ENCODE assay signal across 22 mouse cellular contexts in the genomic region with DNA sequence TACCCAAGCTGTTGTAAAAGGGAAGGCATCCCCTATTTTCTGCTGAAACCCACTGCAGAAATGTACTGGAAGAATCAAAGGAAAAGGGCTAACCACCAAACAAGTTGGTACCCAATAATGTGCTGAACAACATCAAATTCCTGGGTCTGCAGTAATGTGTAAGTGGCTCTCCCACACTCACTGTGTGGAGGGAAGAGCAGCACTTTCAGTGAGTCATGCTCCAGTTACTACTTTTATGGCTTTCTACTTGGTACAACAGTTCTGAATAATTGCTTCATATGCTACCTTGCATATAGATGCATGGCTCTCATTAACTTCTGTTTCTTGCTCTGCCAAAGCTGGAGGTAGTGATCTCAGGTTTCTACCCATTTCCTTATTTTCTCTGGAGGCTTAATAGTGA.
"Had no signal": no experiment of that assay in that cellular context is flagged by ENCODE, and none has a peak within 500 bp of the region (broad histone marks: within the 10 kb centered on the region; RNA-seq: fewer than 3 reads in every experiment).

No protein-coding gene starts in this region.

- DNase-seq: liver, embryonic 13.5 days; liver, postnatal 0 days; lung, adult 2 months; lung, postnatal 14 days; lung, postnatal 36 days; retina, postnatal 1 day; right cerebral cortex, postnatal 14 days; spleen, adult 18-20 months; thymus, adult 2 months; thymus, postnatal 25 days; thymus, postnatal 4 days had no signal

- H3K9ac ChIP-seq: liver, embryonic 13.5 days; liver, embryonic 15.5 days; liver, postnatal 0 days; lung, embryonic 15.5 days; midbrain, embryonic 13.5 days; neural tube, embryonic 13.5 days; neural tube, embryonic 15.5 days had no signal

- H3K27me3 ChIP-seq: liver, embryonic 13.5 days; liver, embryonic 15.5 days; lung, embryonic 15.5 days; megakaryocyte, embryonic 14.5 days; midbrain, embryonic 13.5 days; neural tube, embryonic 13.5 days; neural tube, embryonic 15.5 days had no signal

- H3K9me3 ChIP-seq: liver, embryonic 13.5 days; liver, embryonic 15.5 days; lung, embryonic 15.5 days; midbrain, embryonic 13.5 days; neural tube, embryonic 13.5 days; neural tube, embryonic 15.5 days had no signal

- ATAC-seq: liver, postnatal 0 days; lung, postnatal 0 days; midbrain, embryonic 13.5 days; midbrain, embryonic 16.5 days had no signal

- H3K4me1 ChIP-seq: liver, embryonic 13.5 days; liver, embryonic 15.5 days; lung, embryonic 15.5 days; megakaryocyte, embryonic 14.5 days; midbrain, embryonic 13.5 days; neural tube, embryonic 13.5 days; neural tube, embryonic 15.5 days had no signal

- H3K4me2 ChIP-seq: liver, embryonic 13.5 days; liver, embryonic 15.5 days; lung, embryonic 15.5 days; midbrain, embryonic 11.5 days; midbrain, embryonic 13.5 days; neural tube, embryonic 13.5 days; neural tube, embryonic 15.5 days had no signal

- H3K4me3 ChIP-seq: liver, embryonic 13.5 days; liver, embryonic 15.5 days; lung, embryonic 15.5 days; megakaryocyte, embryonic 14.5 days; midbrain, embryonic 13.5 days; myocyte; neural tube, embryonic 13.5 days; neural tube, embryonic 15.5 days had no signal

- H3K27ac ChIP-seq: liver, embryonic 13.5 days; liver, embryonic 15.5 days; lung, embryonic 15.5 days; macrophage; midbrain, embryonic 13.5 days; neural tube, embryonic 13.5 days; neural tube, embryonic 15.5 days had no signal

- H3K36me3 ChIP-seq: liver, embryonic 13.5 days; liver, embryonic 15.5 days; lung, embryonic 15.5 days; midbrain, embryonic 13.5 days; neural tube, embryonic 13.5 days; neural tube, embryonic 15.5 days had no signal
